Mouse (Mus musculus) midbrain, postnatal 0 days (tissue): Measurements from ENCODE around the gene Nkx6-2. TPM values are rescaled to one million over a fixed set of nuclear protein-coding genes. Genes with fewer than 3 reads are reported as not detected.

Source experiments
- ATAC-seq: fragments of 200-750 bp; cut with Nextera tagmentation; 2 replicates; pipeline ENCODE4 v1.8.0; 2017; ENCODE audit warnings: moderate number of reproducible peaks, mild to moderate bottlenecking, moderate TSS enrichment, moderate library complexity; ENCODE audit not compliant: low FRiP score
- DNase-seq: peaks from one replicate; pipeline ENCODE4 v3.0.0-alpha.2; 2015; ENCODE audit warnings: low spot score
- H3K27ac ChIP-seq: fragments of 300-500 bp; sonication (generic); 2 replicates; pipeline ENCODE4 v1.5.1; 2014; ENCODE audit warnings: low read depth, mild to moderate bottlenecking, low read length, mixed read lengths
- H3K27me3 ChIP-seq: fragments of 300-500 bp; sonication (generic); 2 replicates; pipeline ENCODE4 v1.6.1; 2014; ENCODE audit warnings: low read length, control low read depth, mixed read lengths; ENCODE audit not compliant: insufficient read depth
- H3K36me3 ChIP-seq: fragments of 300-500 bp; sonication (generic); 2 replicates; pipeline ENCODE4 v1.6.1; 2014; ENCODE audit warnings: low read length, control low read depth, mixed read lengths; ENCODE audit not compliant: insufficient read depth
- H3K4me1 ChIP-seq: fragments of 300-500 bp; sonication (generic); 2 replicates; pipeline ENCODE4 v1.6.1; 2014; ENCODE audit warnings: mild to moderate bottlenecking, control low read depth, antibody characterized with exemption, low read length, mixed read lengths; ENCODE audit not compliant: insufficient read depth
- H3K4me2 ChIP-seq: fragments of 300-500 bp; sonication (generic); 2 replicates; pipeline ENCODE4 v1.6.1; 2014; ENCODE audit warnings: low read depth, mild to moderate bottlenecking, low read length, mixed read lengths; ENCODE audit not compliant: poor library complexity, severe bottlenecking
- H3K4me3 ChIP-seq: fragments of 300-500 bp; sonication (generic); 2 replicates; pipeline ENCODE4 v1.5.1; 2014; ENCODE audit warnings: low read depth, mild to moderate bottlenecking, low read length, moderate library complexity
- H3K9ac ChIP-seq: fragments of 300-500 bp; sonication (generic); replicated peaks from 2 replicates; pipeline ENCODE4 v1.6.1; 2014; ENCODE audit warnings: mild to moderate bottlenecking, low read length, moderate library complexity, mixed read lengths; ENCODE audit not compliant: poor library complexity, severe bottlenecking
- H3K9me3 ChIP-seq: fragments of 300-500 bp; sonication (generic); 2 replicates; pipeline ENCODE4 v1.6.1; 2016; ENCODE audit warnings: low read length, control low read depth
- CTCF ChIP-seq: IDR thresholded peaks from 2 replicates; pipeline ENCODE4 v1.5.1; 2016; ENCODE audit warnings: antibody characterized with exemption, mild to moderate bottlenecking
- WGBS: fragments of 180-500 bp; shearing (Covaris S2); extraction: QIAGEN DNeasy Blood & Tissue Kit; methylation state at CpG from one replicate; pipeline ENCODE4 v1.1.7; 2014; 5-methylcytosine and 5-hydroxymethylcytosine counted together
- polyA plus RNA-seq: library from polyadenylated mRNA; unstranded; fragments of >200 nt; fragmentation: Nextera tagmentation; extraction: Ambion mirVana; gene quantifications from 2 replicates; pipeline ENCODE4 v1.2.1, GENCODE M21; 2015
- total RNA-seq: library from RNA; depleted of rRNA; stranded (reverse); fragments of >200 nt; gene quantifications from 2 replicates; pipeline ENCODE4 v1.2.3, GENCODE M21; 2014

The Nkx6-2 gene
- total and polyA plus RNA-seq, 2 experiments from 2014 or later, result 7.3 to 10.0 TPM

GRCm38 (mm10) chr7:139572665-139573064, 9.9 kb downstream of the Nkx6-2 start:
- H3K27me3 ChIP-seq, result peaks cover 19% of the 10 kb centered on the region; the same call in 1 of the 2 replicates
- WGBS, result 93% methylated on average over 3 of the region's 3 CpGs
- H3K4me3 ChIP-seq, result no peak overlapping the region
- no peak overlapping the region for H3K4me2 ChIP-seq
- DNase-seq (no peak), ATAC-seq (no peak)
- no peak for TF ChIP-seq CTCF
- no peak overlapping the region for H3K9ac ChIP-seq
- no peaks in the 10 kb centered on the region for H3K9me3 ChIP-seq
- no peak overlapping the region for H3K27ac ChIP-seq
- no peaks in the 10 kb centered on the region for H3K4me1 ChIP-seq
- peaks cover 2% of the 10 kb centered on the region; the same call in 1 of the 2 replicates for H3K36me3 ChIP-seq

- DNase-seq (no peak), ATAC-seq (no peak)
- H3K36me3 ChIP-seq, result peaks cover 6% of the 10 kb centered on the region
- no peaks in the 10 kb centered on the region for H3K9me3 ChIP-seq
- H3K27ac ChIP-seq, result no peak overlapping the region
- WGBS, result 92% methylated on average over 5 of the region's 5 CpGs
- no peak overlapping the region for H3K4me2 ChIP-seq
- H3K4me3 ChIP-seq, result no peak overlapping the region
- no peak for TF ChIP-seq CTCF
- no peak overlapping the region for H3K9ac ChIP-seq
- H3K27me3 ChIP-seq, result peaks cover 12% of the 10 kb centered on the region; the same call in 1 of the 2 replicates
- no peaks in the 10 kb centered on the region for H3K4me1 ChIP-seq
These were observed 11.8 kb downstream of the Nkx6-2 start for GRCm38 (mm10) chr7:139570788-139571187.

GRCm38 (mm10) chr7:139566533-139566932, 16.1 kb downstream of the Nkx6-2 start:
- WGBS, result 85% methylated on average over 8 of the region's 8 CpGs
- H3K27me3 ChIP-seq, result no peaks in the 10 kb centered on the region

GRCm38 (mm10) chr7:139565998-139566397, 16.6 kb downstream of the Nkx6-2 start:
- H3K4me1 ChIP-seq, result no peaks in the 10 kb centered on the region
- no peak for ATAC-seq
- no peaks in the 10 kb centered on the region for H3K9me3 ChIP-seq
- TF ChIP-seq CTCF, result no peak
- H3K4me2 ChIP-seq, result no peak overlapping the region
- no peak overlapping the region for H3K9ac ChIP-seq
- H3K4me3 ChIP-seq, result no peak overlapping the region
- 76% methylated on average over 6 of the region's 6 CpGs for WGBS
- DNase-seq, result no peak
- H3K27ac ChIP-seq, result no peak overlapping the region
- peaks cover 6% of the 10 kb centered on the region for H3K36me3 ChIP-seq
- no peaks in the 10 kb centered on the region for H3K27me3 ChIP-seq

More at GRCm38 (mm10) chr7:139566533-139566932, 16.1 kb downstream of the Nkx6-2 start:
- H3K4me2 ChIP-seq, result no peak overlapping the region
- DNase-seq, result no peak
- no peak for ATAC-seq
- H3K27ac ChIP-seq, result no peak overlapping the region
- no peaks in the 10 kb centered on the region for H3K9me3 ChIP-seq
- TF ChIP-seq CTCF, result no peak
- no peak overlapping the region for H3K9ac ChIP-seq
- H3K36me3 ChIP-seq, result peaks cover 6% of the 10 kb centered on the region
- H3K4me3 ChIP-seq, result no peak overlapping the region
- H3K4me1 ChIP-seq, result no peaks in the 10 kb centered on the region

GRCm38 (mm10) chr7:139564161-139564560, 18.4 kb downstream of the Nkx6-2 start:
- Histone ChIP-seq H3K27ac (no peak overlapping the region), H3K9me3 (no peaks in the 10 kb centered on the region), H3K4me3 (no peak overlapping the region), H3K4me2 (no peak overlapping the region), H3K27me3 (no peaks in the 10 kb centered on the region), H3K9ac (no peak overlapping the region), H3K4me1 (no peaks in the 10 kb centered on the region), H3K36me3 (peaks cover 8% of the 10 kb centered on the region)
- ATAC-seq (no peak), DNase-seq (no peak)
- TF ChIP-seq CTCF, result no peak
- 92% methylated on average over 2 of the region's 2 CpGs for WGBS

- Histone ChIP-seq H3K27ac (no peak overlapping the region), H3K4me3 (no peak overlapping the region), H3K9ac (no peak overlapping the region), H3K36me3 (peaks cover 11% of the 10 kb centered on the region), H3K4me2 (no peak overlapping the region), H3K9me3 (no peaks in the 10 kb centered on the region), H3K4me1 (no peaks in the 10 kb centered on the region), H3K27me3 (0 out of 2 replicates have a peak, but pooled peaks cover 1% of the 10 kb centered on the region)
- 67% methylated on average over 4 of the region's 4 CpGs for WGBS
- DNase-seq (no peak), ATAC-seq (no peak)
- TF ChIP-seq CTCF, result no peak
These were observed 19.2 kb downstream of the Nkx6-2 start for GRCm38 (mm10) chr7:139563425-139563824.
